Mouse (Mus musculus) limb, embryonic 14.5 days (tissue): ENCODE results near the gene Dcaf4. TPM values are rescaled to one million over a fixed set of nuclear protein-coding genes. Genes with fewer than 3 reads are reported as not detected.

ENCODE experiments used
- ATAC-seq: fragments of 200-750 bp; cut with Nextera tagmentation; 2 replicates; pipeline ENCODE4 v1.8.0; 2017; ENCODE audit warnings: low read depth, moderate number of reproducible peaks, moderate TSS enrichment; ENCODE audit not compliant: low FRiP score
- DNase-seq: peaks from one replicate; pipeline ENCODE4 v3.0.0-alpha.2; 2015; ENCODE audit warnings: low spot score
- H3K27ac ChIP-seq: fragments of 300-500 bp; sonication (generic); replicated peaks from 2 replicates; pipeline ENCODE4 v1.5.1; 2014; ENCODE audit warnings: low read depth, mild to moderate bottlenecking, low read length, moderate library complexity, mixed read lengths
- H3K27me3 ChIP-seq: fragments of 300-500 bp; sonication (generic); 2 replicates; pipeline ENCODE4 v1.6.1; 2014; ENCODE audit warnings: low read length, mixed read lengths; ENCODE audit not compliant: control insufficient read depth, insufficient read depth
- H3K36me3 ChIP-seq: fragments of 300-500 bp; sonication (generic); 2 replicates; pipeline ENCODE4 v1.6.1; 2014; ENCODE audit warnings: mild to moderate bottlenecking, low read length, moderate library complexity, mixed read lengths; ENCODE audit not compliant: control insufficient read depth, insufficient read depth
- H3K4me1 ChIP-seq: fragments of 300-500 bp; sonication (generic); 2 replicates; pipeline ENCODE4 v1.6.1; 2014; ENCODE audit warnings: antibody characterized with exemption, low read length, mixed read lengths; ENCODE audit not compliant: control insufficient read depth, insufficient read depth
- H3K4me2 ChIP-seq: fragments of 300-500 bp; sonication (generic); replicated peaks from 2 replicates; pipeline ENCODE4 v1.6.1; 2014; ENCODE audit warnings: low read depth, mild to moderate bottlenecking, low read length, moderate library complexity; ENCODE audit not compliant: severe bottlenecking
- H3K4me3 ChIP-seq: fragments of 300-500 bp; sonication (generic); replicated peaks from 2 replicates; pipeline ENCODE4 v1.5.1; 2014; ENCODE audit warnings: low read length
- H3K9ac ChIP-seq: fragments of 300-500 bp; sonication (generic); 2 replicates; pipeline ENCODE4 v1.6.1; 2014; ENCODE audit warnings: mild to moderate bottlenecking, low read depth, low read length, moderate library complexity; ENCODE audit not compliant: severe bottlenecking
- H3K9me3 ChIP-seq: fragments of 300-500 bp; sonication (generic); 2 replicates; pipeline ENCODE4 v1.6.1; 2016; ENCODE audit warnings: low read length; ENCODE audit not compliant: control insufficient read depth
- POLR2A ChIP-seq: fragments of 200-500 bp; IDR thresholded peaks from 2 replicates; pipeline ENCODE4 v1.8.0; 2012; ENCODE audit warnings: inconsistent platforms, mild to moderate bottlenecking, moderate library complexity, borderline replicate concordance; ENCODE audit not compliant: insufficient read depth, insufficient read length; ENCODE audit errors: extremely low read depth
- WGBS: fragments of 180-500 bp; shearing (Covaris S2); extraction: QIAGEN DNeasy Blood & Tissue Kit; methylation state at CpG from one replicate; pipeline ENCODE4 v1.1.7; 2014; 5-methylcytosine and 5-hydroxymethylcytosine counted together
- polyA plus RNA-seq, 2 experiments: library from polyadenylated mRNA; depleted of rRNA in 1 of 2; stranded (reverse) in 1 of 2; unstranded in 1 of 2; fragments of >200 nt; fragmentation: Nextera tagmentation in 1 of 2; extraction: Ambion mirVana in 1 of 2; gene quantifications; 2 replicates each; pipeline versions ENCODE4 v1.2.1 to v1.2.3; 2012 to 2014

The Dcaf4 gene
- polyA plus RNA-seq, 2 experiments: 40.1 to 49.5 TPM

- WGBS: 61% methylated on average over 1 of the region's 1 CpGs
- TF ChIP-seq POLR2A: no peak
- Histone ChIP-seq H3K9ac (no peak overlapping the region), H3K27ac (no peak overlapping the region), H3K4me2 (no peak overlapping the region), H3K27me3 (peaks cover 9% of the 10 kb centered on the region; the same call in 1 of the 2 replicates), H3K4me1 (peaks cover 3% of the 10 kb centered on the region; the same call in 1 of the 2 replicates), H3K4me3 (no peak overlapping the region), H3K9me3 (no peaks in the 10 kb centered on the region), H3K36me3 (no peaks in the 10 kb centered on the region)
- no peak for DNase-seq
- ATAC-seq: no peak
These were observed 41.1 kb upstream of the Dcaf4 start for GRCm38 (mm10) chr12:83479140-83479539.

GRCm38 (mm10) chr12:83479818-83480401 is 40.4 kb upstream of the Dcaf4 start:
- WGBS: 78% methylated on average over 7 of the region's 7 CpGs
- Histone ChIP-seq H3K9ac (no peak overlapping the region), H3K4me3 (no peak overlapping the region), H3K36me3 (no peaks in the 10 kb centered on the region), H3K9me3 (no peaks in the 10 kb centered on the region), H3K4me1 (peaks cover 5% of the 10 kb centered on the region; the same call in 1 of the 2 replicates), H3K27ac (no peak overlapping the region), H3K4me2 (no peak overlapping the region), H3K27me3 (peaks cover 17% of the 10 kb centered on the region)
- ATAC-seq (no peak), DNase-seq (no peak)
- no peak for TF ChIP-seq POLR2A

DNA sequence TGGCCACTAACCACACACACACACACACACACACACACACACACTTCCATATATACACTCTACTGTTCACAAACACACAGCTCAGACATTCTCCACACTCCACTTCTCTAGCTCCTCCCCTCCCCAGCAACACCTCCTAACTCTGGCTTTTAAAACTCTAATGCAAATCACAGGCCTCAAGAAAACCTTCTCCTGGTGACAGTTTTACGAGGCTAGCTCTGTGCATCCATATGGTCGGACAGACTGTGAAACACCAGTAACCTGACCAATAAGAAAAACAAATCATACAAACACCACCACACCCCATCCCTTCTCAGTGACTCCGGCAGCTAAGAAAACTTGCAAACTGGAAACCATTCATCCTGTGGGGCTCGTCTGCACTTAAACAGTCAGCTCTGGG is 38.8 kb upstream of the Dcaf4 start:
- DNase-seq (peak; percentile 55), ATAC-seq (peak; percentile 80)
- TF ChIP-seq POLR2A: no peak
- H3K4me3 ChIP-seq: no peak overlapping the region
- 16% methylated on average over 4 of the region's 4 CpGs for WGBS
- H3K4me1 ChIP-seq: peaks cover 7% of the 10 kb centered on the region; the same call in 1 of the 2 replicates
- H3K27ac ChIP-seq: no peak overlapping the region
- H3K4me2 ChIP-seq: no peak overlapping the region
- peaks cover 28% of the 10 kb centered on the region for H3K27me3 ChIP-seq
- H3K9ac ChIP-seq: no peak overlapping the region
- H3K36me3 ChIP-seq: no peaks in the 10 kb centered on the region
- H3K9me3 ChIP-seq: no peaks in the 10 kb centered on the region

- WGBS: 49% methylated on average over 5 of the region's 5 CpGs
- Histone ChIP-seq H3K9me3 (no peaks in the 10 kb centered on the region), H3K27me3 (peaks cover 30% of the 10 kb centered on the region), H3K36me3 (no peaks in the 10 kb centered on the region), H3K27ac (no peak overlapping the region), H3K4me3 (no peak overlapping the region), H3K9ac (no peak overlapping the region), H3K4me1 (peaks cover 14% of the 10 kb centered on the region; the same call in 1 of the 2 replicates), H3K4me2 (no peak overlapping the region)
- no peak for ATAC-seq
- TF ChIP-seq POLR2A: no peak
- no peak for DNase-seq
These were observed 36.6 kb upstream of the Dcaf4 start for GRCm38 (mm10) chr12:83483653-83484052.

DNA sequence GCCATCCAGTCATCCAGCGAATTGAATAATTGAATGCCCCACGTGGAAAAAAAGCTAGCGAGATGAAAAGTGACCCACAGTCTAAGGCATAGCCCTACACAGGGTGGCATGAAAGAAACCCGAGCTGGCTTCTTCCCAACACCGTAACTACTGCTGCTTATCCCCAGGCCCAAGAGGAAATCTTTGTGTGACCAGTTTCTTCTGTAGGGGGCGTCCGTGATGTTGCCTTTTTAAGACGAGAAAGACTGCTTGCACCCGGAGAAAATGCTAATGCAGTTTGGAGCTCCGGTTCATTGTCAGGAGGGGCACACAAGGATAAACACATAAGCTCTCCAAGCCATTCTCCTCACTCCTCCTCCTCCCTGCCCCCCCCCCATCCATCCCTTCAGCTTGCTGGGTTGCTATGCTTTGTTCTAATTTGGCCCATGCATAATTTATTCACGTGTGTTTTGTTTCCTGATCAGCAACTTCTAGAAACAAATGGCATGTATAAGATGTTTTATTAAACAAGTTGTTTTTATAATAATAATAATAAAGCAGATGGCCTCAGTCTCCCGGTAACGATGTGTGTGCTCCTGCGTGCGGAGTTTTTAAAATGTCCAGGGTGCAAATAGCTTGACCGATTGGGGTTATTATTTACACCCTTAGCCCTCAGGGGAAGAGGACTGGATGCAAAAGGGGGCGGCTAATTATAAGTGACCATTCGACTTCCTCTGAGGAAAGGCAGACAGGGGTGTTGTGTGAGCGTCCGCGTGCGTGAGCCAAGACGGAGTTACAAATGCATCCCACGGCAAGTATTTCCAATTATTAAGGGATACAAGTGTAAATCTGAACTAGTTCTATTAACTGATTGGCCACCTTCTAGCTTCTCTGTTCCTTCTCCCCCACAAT is 35.2 kb upstream of the Dcaf4 start:
- TF ChIP-seq POLR2A: no peak
- peaks cover 35% of the 10 kb centered on the region for H3K27me3 ChIP-seq
- ATAC-seq: no peak
- no peaks in the 10 kb centered on the region for H3K9me3 ChIP-seq
- DNase-seq: no peak
- WGBS: 1% methylated on average over 24 of the region's 24 CpGs
- no peak overlapping the region for H3K27ac ChIP-seq
- H3K4me1 ChIP-seq: peaks cover 18% of the 10 kb centered on the region
- H3K9ac ChIP-seq: no peak overlapping the region
- peak overlapping the region; percentile 65 for H3K4me3 ChIP-seq
- no peaks in the 10 kb centered on the region for H3K36me3 ChIP-seq
- peak overlapping the region; percentile 100 for H3K4me2 ChIP-seq
